Mouse (Mus musculus): ENCODE results near the gene Prss53. TPM values are rescaled to one million over a fixed set of nuclear protein-coding genes. Genes with fewer than 3 reads are reported as not detected.

Prss53 gene
- total and polyA plus RNA-seq, 3 experiments: 0.30 TPM; not detected in 2

DNA sequence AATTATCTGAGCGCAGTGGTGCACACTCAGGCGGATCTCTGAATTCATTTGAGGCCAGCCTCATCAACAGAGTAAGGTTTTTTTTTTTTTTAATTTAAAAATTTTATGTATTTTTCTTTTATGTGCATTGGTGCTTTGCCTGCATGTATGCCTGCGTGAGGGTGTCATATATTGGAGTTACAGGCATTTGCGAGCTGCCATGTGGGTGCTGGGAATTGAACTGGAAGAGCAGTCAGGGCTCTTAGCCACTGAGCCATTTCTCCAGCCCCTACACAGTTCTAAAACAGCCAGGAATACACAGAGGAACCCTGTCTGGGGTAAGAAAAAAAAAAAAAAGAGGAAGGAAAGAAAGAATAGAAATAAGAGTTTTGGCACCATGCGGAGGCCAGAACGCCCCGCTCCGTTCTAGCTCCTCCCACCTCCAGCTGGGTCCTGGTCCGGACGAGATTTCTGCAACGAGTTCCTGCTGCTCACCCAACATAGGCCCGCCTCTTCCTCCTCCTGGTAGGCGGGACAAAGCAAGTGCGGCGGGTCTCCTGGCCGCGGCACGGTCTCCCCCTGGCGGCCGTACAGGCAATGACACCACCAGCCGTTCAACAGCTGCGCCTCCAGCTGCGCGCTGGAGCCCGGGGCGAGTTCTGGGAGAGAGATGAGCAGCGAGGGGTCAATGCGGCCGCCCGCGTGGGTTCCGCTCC is 44.4 kb upstream of the Prss53 start (continued):
- peak; percentile 83 for TF ChIP-seq ELF1 (IDR thresholded peaks at IDR 0.05; ENCODE audit: low read depth, low read length)
- no peak; the same call in 1 of the 2 replicates for TF ChIP-seq BHLHE40 (IDR thresholded peaks at IDR 0.05; ENCODE audit: low read depth, low read length)
- peak; percentile 86 for TF ChIP-seq SMC3 (IDR thresholded peaks at IDR 0.05; ENCODE audit: low read depth, low read length)
- no peak for TF ChIP-seq POLR2AphosphoS2 (IDR thresholded peaks at IDR 0.05; ENCODE audit: low read depth, low read length)
- peak; percentile 72 for TF ChIP-seq NRF1 (IDR thresholded peaks at IDR 0.05; ENCODE audit: low read depth, low read length)
- TF ChIP-seq JUND (conservative IDR thresholded peaks at IDR 0.05; ENCODE audit: low read depth, low read length): no peak
- no peak for TF ChIP-seq GABPA (IDR thresholded peaks at IDR 0.05; ENCODE audit: insufficient replicate concordance, low read depth, low read length)
- peak; percentile 37; the same call in 1 of the 2 replicates for TF ChIP-seq ZC3H11A (IDR thresholded peaks at IDR 0.05; ENCODE audit: low read depth, low read length)
- TF ChIP-seq KAT2A (IDR thresholded peaks at IDR 0.05; ENCODE audit: insufficient replicate concordance, low read length): 0 out of 2 replicates have a peak, but pooled peaks have one; percentile 64
- peak; percentile 48; the same call in 1 of the 2 replicates for TF ChIP-seq IRF4 (IDR thresholded peaks at IDR 0.05; ENCODE audit: low read depth, low read length)
- no peak for TF ChIP-seq JUN (IDR thresholded peaks at IDR 0.05; ENCODE audit: insufficient read depth, low read depth, low read length)
- no peak for TF ChIP-seq ZKSCAN1 (IDR thresholded peaks at IDR 0.05; ENCODE audit: borderline replicate concordance, low read depth, low read length)
- TF ChIP-seq RCOR1 (conservative IDR thresholded peaks at IDR 0.05; ENCODE audit: low read depth, low read length): no peak; the same call in 1 of the 2 replicates
- TF ChIP-seq MXI1 (IDR thresholded peaks at IDR 0.05; ENCODE audit: low read depth, low read length): peak; percentile 90
- peak; percentile 89 for TF ChIP-seq RAD21 (IDR thresholded peaks at IDR 0.05; ENCODE audit: low read depth, low read length)

GRCm38 (mm10) chr7:127934075-127934474 is 43.3 kb upstream of the Prss53 start:
- TF ChIP-seq MXI1 (IDR thresholded peaks at IDR 0.05; ENCODE audit: low read depth, low read length) (no peak), ZC3H11A (IDR thresholded peaks at IDR 0.05; ENCODE audit: low read depth, low read length) (no peak), ETS1 (conservative IDR thresholded peaks at IDR 0.05; ENCODE audit: low read depth, low read length) (no peak), USF1 (IDR thresholded peaks at IDR 0.05; ENCODE audit: low read depth, low read length) (no peak), NELFE (IDR thresholded peaks at IDR 0.05; ENCODE audit: low read depth, low read length) (no peak), EP300 (IDR thresholded peaks at IDR 0.05; ENCODE audit: low read length) (no peak), SIN3A (IDR thresholded peaks at IDR 0.05; ENCODE audit: low read length) (no peak), MEF2A (IDR thresholded peaks at IDR 0.05; ENCODE audit: borderline replicate concordance, low read depth, low read length) (no peak), TBP (conservative IDR thresholded peaks at IDR 0.05; ENCODE audit: low read depth, low read length) (no peak), ELF1 (IDR thresholded peaks at IDR 0.05; ENCODE audit: low read depth, low read length) (no peak), POLR2A (IDR thresholded peaks at IDR 0.05; ENCODE audit: low read depth, low read length) (no peak), JUN (IDR thresholded peaks at IDR 0.05; ENCODE audit: insufficient read depth, low read depth, low read length) (no peak), GABPA (IDR thresholded peaks at IDR 0.05; ENCODE audit: insufficient replicate concordance, low read depth, low read length) (no peak)
- H3K27me3 ChIP-seq (replicated peaks): peaks cover 10% of the 10 kb centered on the region
- peaks cover 8 to 46% of the 10 kb centered on the region in 2 experiments for H3K4me1 ChIP-seq (ENCODE audit: control insufficient read depth in 1 of 2, insufficient read depth in 2 of 2)
- no peak overlapping the region for H3K4me2 ChIP-seq (ENCODE audit: insufficient read depth, low read depth, poor library complexity, severe bottlenecking)
- no peaks in the 10 kb centered on the region for H3K79me2 ChIP-seq (replicated peaks; ENCODE audit: control insufficient read depth, extremely low read depth, insufficient read depth, poor library complexity, severe bottlenecking)
- dilution Hi-C loops (cut with MboI; ENCODE audit: extremely low pct_ligation_motif_present, extremely low pct_unique_long_range_greater_than_20kb, low sequenced_read_pairs) (no loop called here), in situ Hi-C loops (cut with MboI; ENCODE audit: low pct_ligation_motif_present, low pct_unique_long_range_greater_than_20kb, low sequenced_read_pairs) (loop anchor here (5.0 kb wide), 1 partner anchor 157 kb away; the partner anchor contains the start of gene Setd1a)
- no peak overlapping the region for H3K27ac ChIP-seq (ENCODE audit: insufficient read depth, low read depth)
- no peak overlapping the region for H3K4me3 ChIP-seq (replicated peaks in 1 of 3; ENCODE audit: low read depth in 2 of 3, low read length in 2 of 3, poor library complexity in 1 of 3)
- DNase-seq (ENCODE audit: extremely low read depth): no peak
- peaks cover 0 to 2% of the 10 kb centered on the region in 2 experiments for H3K36me3 ChIP-seq (replicated peaks in 1 of 2; ENCODE audit: control insufficient read depth in 1 of 2, insufficient read depth in 1 of 2, low read length in 1 of 2)
- H3K9ac ChIP-seq (ENCODE audit: insufficient read depth, low read depth): no peak overlapping the region
- H3K9me3 ChIP-seq (replicated peaks; ENCODE audit: low read length): no peaks in the 10 kb centered on the region

Data from CH12.LX (cell line).